Comparison of ENCODE assay signal across 8 mouse cellular contexts in the genomic region with DNA sequence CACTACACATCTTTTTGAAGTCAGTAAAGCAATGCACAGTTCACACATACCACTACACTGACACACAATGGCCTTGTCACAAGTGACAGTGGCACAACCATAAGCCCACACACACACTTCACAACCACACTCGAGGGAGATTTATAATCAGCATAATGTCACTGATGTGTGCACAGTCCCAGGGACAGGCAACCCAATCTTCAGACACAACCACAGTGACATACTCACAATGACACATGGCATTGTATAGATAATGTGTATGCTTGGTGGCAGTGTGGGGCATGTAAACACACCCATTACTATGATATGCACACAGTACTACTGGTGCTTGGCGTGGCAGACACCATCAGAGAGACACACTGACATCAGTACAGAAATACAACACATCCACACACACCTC. TPM values are rescaled to one million over a fixed set of nuclear protein-coding genes. Genes with fewer than 3 reads are reported as not detected.
DNase-seq lines count a peak whose midpoint lies in the region; ATAC-seq and TF ChIP-seq lines count a peak whose summit lies in the region.

No protein-coding gene starts in this region.

- H3K4me1 ChIP-seq in kidney, embryonic 16.5 days (ENCODE audit: insufficient read depth, low read length): peaks cover 35% of the 10 kb centered on the region
- H3K4me1 ChIP-seq in forebrain, postnatal 0 days (ENCODE audit: insufficient read depth): peaks cover 11% of the 10 kb centered on the region; the same call in 1 of the 2 replicates
- H3K4me1 ChIP-seq in midbrain, embryonic 13.5 days (replicated peaks): peaks cover 38% of the 10 kb centered on the region

- no peaks in the 10 kb centered on the region for H3K9me3 ChIP-seq in kidney, embryonic 16.5 days (ENCODE audit: low read length)
- H3K9me3 ChIP-seq in forebrain, postnatal 0 days (ENCODE audit: low read length): no peaks in the 10 kb centered on the region
- H3K9me3 ChIP-seq in midbrain, embryonic 13.5 days: no peaks in the 10 kb centered on the region

- no peak for TF ChIP-seq CTCF in forebrain, postnatal 0 days (IDR thresholded peaks at IDR 0.05; ENCODE audit: low read depth)

- H3K27me3 ChIP-seq in kidney, embryonic 16.5 days (ENCODE audit: insufficient read depth, low read length): no peaks in the 10 kb centered on the region
- no peaks in the 10 kb centered on the region for H3K27me3 ChIP-seq in forebrain, postnatal 0 days (ENCODE audit: insufficient read depth, low read length)
- no peaks in the 10 kb centered on the region; the same call in 1 of the 2 replicates for H3K27me3 ChIP-seq in midbrain, embryonic 13.5 days

- H3K4me3 ChIP-seq in kidney, embryonic 16.5 days (ENCODE audit: low read length): no peak overlapping the region
- H3K4me3 ChIP-seq in forebrain, postnatal 0 days (ENCODE audit: low read depth, low read length): no peak overlapping the region
- no peak overlapping the region; the same call in 1 of the 2 replicates for H3K4me3 ChIP-seq in midbrain, embryonic 13.5 days (replicated peaks)

- peak overlapping the region; percentile 80; the same call in 1 of the 2 replicates for H3K4me2 ChIP-seq in kidney, embryonic 16.5 days (replicated peaks; ENCODE audit: low read depth, low read length)
- peak overlapping the region; percentile 61 for H3K4me2 ChIP-seq in forebrain, postnatal 0 days (ENCODE audit: low read depth)
- peak overlapping the region; percentile 92 for H3K4me2 ChIP-seq in midbrain, embryonic 13.5 days (replicated peaks)

- DNase-seq in kidney, postnatal 25 days: no peak
- DNase-seq in c-Kit-negative CD71-positive TER-119-positive erythroid progenitor cells, embryonic 14.5 days (ENCODE audit: low read depth, low spot score): peak; percentile 41
- no peak for DNase-seq in forebrain, postnatal 0 days
- no peak for DNase-seq in adrenal gland, postnatal 10 days
- DNase-seq in natural killer cell, adult 2 months (ENCODE audit: low spot score in 2 of 2): no peak
- DNase-seq in cerebellum, postnatal 25 days: no peak

- H3K36me3 ChIP-seq in kidney, embryonic 16.5 days (ENCODE audit: insufficient read depth, low read length): no peaks in the 10 kb centered on the region
- H3K36me3 ChIP-seq in forebrain, postnatal 0 days (ENCODE audit: insufficient read depth): no peaks in the 10 kb centered on the region
- no peaks in the 10 kb centered on the region for H3K36me3 ChIP-seq in midbrain, embryonic 13.5 days

- H3K9ac ChIP-seq in kidney, embryonic 16.5 days (replicated peaks; ENCODE audit: low read length): no peak overlapping the region
- no peak overlapping the region for H3K9ac ChIP-seq in forebrain, postnatal 0 days
- H3K9ac ChIP-seq in midbrain, embryonic 13.5 days (replicated peaks): 0 out of 2 replicates have a peak overlapping the region, but pooled peaks have one; percentile 39

- H3K27ac ChIP-seq in kidney, embryonic 16.5 days (ENCODE audit: low read length): peak overlapping the region; percentile 85
- H3K27ac ChIP-seq in forebrain, postnatal 0 days (ENCODE audit: low read depth, low read length): no peak overlapping the region
- no peak overlapping the region; the same call in 1 of the 2 replicates for H3K27ac ChIP-seq in midbrain, embryonic 13.5 days

- 31% methylated on average over 2 of the region's 2 CpGs for WGBS in kidney, embryonic 16.5 days
- WGBS in forebrain, postnatal 0 days: 41% methylated on average over 2 of the region's 2 CpGs
- WGBS in midbrain, embryonic 13.5 days: 50% methylated on average over 2 of the region's 2 CpGs

- peak; percentile 14; the same call in 1 of the 2 replicates for ATAC-seq in kidney, embryonic 16.5 days (ENCODE audit: low FRiP score, low TSS enrichment)
- no peak for ATAC-seq in forebrain, postnatal 0 days
- ATAC-seq in midbrain, embryonic 13.5 days: no peak

RNA-seq across cellular contexts. Expression of a gene that starts 9.6 kb away (rescaled TPM):
- polyA plus RNA-seq in kidney, embryonic 16.5 days (2015; fragmentation: Nextera tagmentation; extraction: Ambion mirVana): 30.9 and 31.2 TPM in 2 replicates
- 31.6 and 38.2 TPM in 2 replicates for total RNA-seq in forebrain, postnatal 0 days (2014; rRNA removed)
- polyA plus RNA-seq in forebrain, postnatal 0 days (2015; fragmentation: Nextera tagmentation; extraction: Ambion mirVana): 12.8 and 18.6 TPM in 2 replicates
- 22.5 and 39.4 TPM in 2 replicates for polyA plus RNA-seq in midbrain, embryonic 13.5 days (2015; fragmentation: Nextera tagmentation; extraction: Ambion mirVana)
- total RNA-seq in adrenal gland, postnatal 10 days (2021): 10 to 100 TPM; 54.7 to 67.5 TPM

RNA-seq across cellular contexts. Expression of a gene that starts 12.0 kb away (rescaled TPM):
- 12.6 and 14.2 TPM in 2 replicates for polyA plus RNA-seq in kidney, embryonic 16.5 days (2015; fragmentation: Nextera tagmentation; extraction: Ambion mirVana)
- total RNA-seq in forebrain, postnatal 0 days (2014; rRNA removed): 41.2 and 57.8 TPM in 2 replicates
- polyA plus RNA-seq in forebrain, postnatal 0 days (2015; fragmentation: Nextera tagmentation; extraction: Ambion mirVana): 40.0 and 40.2 TPM in 2 replicates
- polyA plus RNA-seq in midbrain, embryonic 13.5 days (2015; fragmentation: Nextera tagmentation; extraction: Ambion mirVana): 23.1 and 25.5 TPM in 2 replicates
- total RNA-seq in adrenal gland, postnatal 10 days (2021): 10 to 100 TPM in 1 of 2 experiments, 1 to 10 TPM in 1; 7.9 to 13.9 TPM

RNA-seq across cellular contexts. Expression of a gene that starts 22.7 kb away (rescaled TPM):
- 16.4 and 19.7 TPM in 2 replicates for polyA plus RNA-seq in kidney, embryonic 16.5 days (2015; fragmentation: Nextera tagmentation; extraction: Ambion mirVana)
- 36.9 and 43.2 TPM in 2 replicates for total RNA-seq in forebrain, postnatal 0 days (2014; rRNA removed)
- polyA plus RNA-seq in forebrain, postnatal 0 days (2015; fragmentation: Nextera tagmentation; extraction: Ambion mirVana): 63.6 and 68.4 TPM in 2 replicates
- polyA plus RNA-seq in midbrain, embryonic 13.5 days (2015; fragmentation: Nextera tagmentation; extraction: Ambion mirVana): 22.3 and 27.3 TPM in 2 replicates
- 10 to 100 TPM; 20.4 to 24.2 TPM for total RNA-seq in adrenal gland, postnatal 10 days (2021)

RNA-seq across cellular contexts. Expression of a gene that starts 36.8 kb away (rescaled TPM):
- polyA plus RNA-seq in kidney, embryonic 16.5 days (2015; fragmentation: Nextera tagmentation; extraction: Ambion mirVana): 2.7 and 2.8 TPM in 2 replicates
- 0.52 and 1.2 TPM in 2 replicates for total RNA-seq in forebrain, postnatal 0 days (2014; rRNA removed)
- 1.7 TPM in 2 replicates for polyA plus RNA-seq in forebrain, postnatal 0 days (2015; fragmentation: Nextera tagmentation; extraction: Ambion mirVana)
- 1.0 and 1.5 TPM in 2 replicates for polyA plus RNA-seq in midbrain, embryonic 13.5 days (2015; fragmentation: Nextera tagmentation; extraction: Ambion mirVana)
- total RNA-seq in adrenal gland, postnatal 10 days (2021): 1 to 10 TPM; 2.7 to 3.9 TPM

RNA-seq across cellular contexts. Expression of a gene that starts 52.2 kb away (rescaled TPM):
- polyA plus RNA-seq in kidney, embryonic 16.5 days (2015; fragmentation: Nextera tagmentation; extraction: Ambion mirVana): 0.09 and 0.11 TPM in 2 replicates
- 0.14 and 0.23 TPM in 2 replicates for total RNA-seq in forebrain, postnatal 0 days (2014; rRNA removed)
- polyA plus RNA-seq in forebrain, postnatal 0 days (2015; fragmentation: Nextera tagmentation; extraction: Ambion mirVana): 0.13 and 0.17 TPM in 2 replicates
- 0.05 TPM in 1 of 2 replicates, not detected in the other for polyA plus RNA-seq in midbrain, embryonic 13.5 days (2015; fragmentation: Nextera tagmentation; extraction: Ambion mirVana)
- under 1 TPM; 0.36 to 0.67 TPM for total RNA-seq in adrenal gland, postnatal 10 days (2021)
